Mouse (Mus musculus): ENCODE data around the gene Boll. TPM values are rescaled to one million over a fixed set of nuclear protein-coding genes. Genes with fewer than 3 reads are reported as not detected.
"Not testable (repeated sequence)": the region's sequence is repeated elsewhere in the genome, so short reads cannot be mapped to it uniquely, and the experiment has no call there.

Boll gene
- total and polyA plus RNA-seq, 3 experiments, result not detected

- H3K9me3 ChIP-seq (replicated peaks; ENCODE audit: low read length), result peaks cover 14% of the 10 kb centered on the region
- dilution Hi-C loops (cut with MboI; ENCODE audit: extremely low pct_ligation_motif_present, extremely low pct_unique_long_range_greater_than_20kb, low sequenced_read_pairs), result no loop called here
Measured at GRCm38 (mm10) chr1:55362634-55363033, 635 bp downstream of the Boll start.

DNA sequence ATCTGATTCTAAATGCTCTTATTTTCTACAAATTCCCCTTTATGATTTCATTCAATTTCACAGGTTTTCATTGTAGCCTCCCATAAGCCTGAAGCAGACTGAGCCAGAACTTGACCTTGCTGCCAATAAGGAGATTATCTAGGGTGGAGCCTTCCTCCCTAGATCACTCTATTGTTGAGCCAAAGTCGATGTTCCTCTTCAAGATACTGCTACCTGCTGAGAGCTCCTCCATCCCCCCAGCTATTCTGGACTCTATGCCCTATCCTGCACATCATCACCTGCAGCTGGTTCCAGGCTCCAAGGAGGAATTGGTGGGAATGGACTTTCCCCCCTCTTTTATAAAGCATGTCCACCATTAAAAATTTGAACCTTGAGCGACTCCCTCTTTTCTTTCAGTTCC, 11.4 kb downstream of the Boll start:
- H3K4me2 ChIP-seq (ENCODE audit: insufficient read depth, low read depth, poor library complexity, severe bottlenecking); DNase-seq (ENCODE audit: extremely low read depth); H3K27ac ChIP-seq (ENCODE audit: insufficient read depth, low read depth); H3K4me3 ChIP-seq (replicated peaks in 1 of 3; ENCODE audit: low read depth in 2 of 3, low read length in 2 of 3, poor library complexity in 1 of 3); H3K27me3 ChIP-seq (replicated peaks); H3K4me1 ChIP-seq (ENCODE audit: control insufficient read depth in 1 of 2, insufficient read depth in 2 of 2); dilution Hi-C loops (cut with MboI; ENCODE audit: extremely low pct_ligation_motif_present, extremely low pct_unique_long_range_greater_than_20kb, low sequenced_read_pairs); H3K9me3 ChIP-seq (replicated peaks; ENCODE audit: low read length); in situ Hi-C loops (cut with MboI; ENCODE audit: low pct_ligation_motif_present, low pct_unique_long_range_greater_than_20kb, low sequenced_read_pairs); H3K9ac ChIP-seq (ENCODE audit: insufficient read depth, low read depth); H3K36me3 ChIP-seq (replicated peaks in 1 of 2; ENCODE audit: control insufficient read depth in 1 of 2, insufficient read depth in 1 of 2, low read length in 1 of 2); H3K79me2 ChIP-seq (replicated peaks; ENCODE audit: control insufficient read depth, extremely low read depth, insufficient read depth, poor library complexity, severe bottlenecking): not testable (repeated sequence)

More at GRCm38 (mm10) chr1:55362634-55363033, 635 bp downstream of the Boll start:
- no peak for DNase-seq (ENCODE audit: extremely low read depth)
- no peak overlapping the region for H3K27ac ChIP-seq (ENCODE audit: insufficient read depth, low read depth)
- no peaks in the 10 kb centered on the region for H3K36me3 ChIP-seq (replicated peaks in 1 of 2; ENCODE audit: control insufficient read depth in 1 of 2, insufficient read depth in 1 of 2, low read length in 1 of 2)
- H3K4me1 ChIP-seq (ENCODE audit: control insufficient read depth in 1 of 2, insufficient read depth in 2 of 2), result no peaks in the 10 kb centered on the region
- no peaks in the 10 kb centered on the region for H3K79me2 ChIP-seq (replicated peaks; ENCODE audit: control insufficient read depth, extremely low read depth, insufficient read depth, poor library complexity, severe bottlenecking)
- H3K9ac ChIP-seq (ENCODE audit: insufficient read depth, low read depth), result no peak overlapping the region
- no peak overlapping the region for H3K4me3 ChIP-seq (replicated peaks in 1 of 3; ENCODE audit: low read depth in 2 of 3, low read length in 2 of 3, poor library complexity in 1 of 3)
- H3K4me2 ChIP-seq (ENCODE audit: insufficient read depth, low read depth, poor library complexity, severe bottlenecking), result no peak overlapping the region
- TF ChIP-seq E2F4 (IDR thresholded peaks at IDR 0.05; ENCODE audit: insufficient replicate concordance, low read depth, low read length) (no peak), ELF1 (IDR thresholded peaks at IDR 0.05; ENCODE audit: low read depth, low read length) (no peak), MYC (IDR thresholded peaks at IDR 0.05; ENCODE audit: low read depth, low read length) (no peak), BHLHE40 (IDR thresholded peaks at IDR 0.05; ENCODE audit: low read depth, low read length) (no peak), ZKSCAN1 (IDR thresholded peaks at IDR 0.05; ENCODE audit: borderline replicate concordance, low read depth, low read length) (no peak), IRF4 (IDR thresholded peaks at IDR 0.05; ENCODE audit: low read depth, low read length) (no peak), MEF2A (IDR thresholded peaks at IDR 0.05; ENCODE audit: borderline replicate concordance, low read depth, low read length) (no peak), CHD1 (IDR thresholded peaks at IDR 0.05; ENCODE audit: low read depth, low read length) (no peak), SIN3A (IDR thresholded peaks at IDR 0.05; ENCODE audit: low read length) (no peak), EP300 (IDR thresholded peaks at IDR 0.05; ENCODE audit: low read length) (no peak), NELFE (IDR thresholded peaks at IDR 0.05; ENCODE audit: low read depth, low read length) (no peak), SMC3 (IDR thresholded peaks at IDR 0.05; ENCODE audit: low read depth, low read length) (no peak), USF1 (IDR thresholded peaks at IDR 0.05; ENCODE audit: low read depth, low read length) (no peak), CHD2 (IDR thresholded peaks at IDR 0.05; ENCODE audit: low read length) (no peak), RCOR1 (conservative IDR thresholded peaks at IDR 0.05; ENCODE audit: low read depth, low read length) (no peak), NRF1 (IDR thresholded peaks at IDR 0.05; ENCODE audit: low read depth, low read length) (no peak), TCF12 (IDR thresholded peaks at IDR 0.05; ENCODE audit: low read depth, low read length) (no peak), RAD21 (IDR thresholded peaks at IDR 0.05; ENCODE audit: low read depth, low read length) (no peak), ETS1 (conservative IDR thresholded peaks at IDR 0.05; ENCODE audit: low read depth, low read length) (no peak)
- in situ Hi-C loops (cut with MboI; ENCODE audit: low pct_ligation_motif_present, low pct_unique_long_range_greater_than_20kb, low sequenced_read_pairs), result no loop called here
- H3K27me3 ChIP-seq (replicated peaks), result no peaks in the 10 kb centered on the region

- H3K9ac ChIP-seq (ENCODE audit: insufficient read depth, low read depth); H3K4me1 ChIP-seq (ENCODE audit: control insufficient read depth in 1 of 2, insufficient read depth in 2 of 2); H3K9me3 ChIP-seq (replicated peaks; ENCODE audit: low read length); DNase-seq (ENCODE audit: extremely low read depth); H3K27ac ChIP-seq (ENCODE audit: insufficient read depth, low read depth); H3K27me3 ChIP-seq (replicated peaks); H3K4me3 ChIP-seq (replicated peaks in 1 of 3; ENCODE audit: low read depth in 2 of 3, low read length in 2 of 3, poor library complexity in 1 of 3); dilution Hi-C loops (cut with MboI; ENCODE audit: extremely low pct_ligation_motif_present, extremely low pct_unique_long_range_greater_than_20kb, low sequenced_read_pairs); H3K79me2 ChIP-seq (replicated peaks; ENCODE audit: control insufficient read depth, extremely low read depth, insufficient read depth, poor library complexity, severe bottlenecking); H3K36me3 ChIP-seq (replicated peaks in 1 of 2; ENCODE audit: control insufficient read depth in 1 of 2, insufficient read depth in 1 of 2, low read length in 1 of 2); in situ Hi-C loops (cut with MboI; ENCODE audit: low pct_ligation_motif_present, low pct_unique_long_range_greater_than_20kb, low sequenced_read_pairs); H3K4me2 ChIP-seq (ENCODE audit: insufficient read depth, low read depth, poor library complexity, severe bottlenecking): not testable (repeated sequence)
Measured at GRCm38 (mm10) chr1:55325496-55325895, 37.8 kb downstream of the Boll start.

Data from CH12.LX (cell line).